Mouse (Mus musculus): ENCODE results near the gene Scarf2. TPM values are rescaled to one million over a fixed set of nuclear protein-coding genes. Genes with fewer than 3 reads are reported as not detected.

Scarf2 gene
- polyA plus RNA-seq, 1 experiment: 215 TPM

GRCm38 (mm10) chr16:17815411-17816402, 18.6 kb downstream of the Scarf2 start:
- Histone ChIP-seq H3K4me1 (ENCODE audit: control insufficient read depth, insufficient read depth, low read length) (peaks cover 3% of the 10 kb centered on the region; the same call in 1 of the 2 replicates), H3K4me3 (replicated peaks; ENCODE audit: extremely low read depth, low read depth, low read length) (peak overlapping the region; percentile 45)
- TF ChIP-seq POLR2A (IDR thresholded peaks at IDR 0.05; ENCODE audit: borderline replicate concordance, extremely low read depth, low read depth, low read length) (no peak), CTCF (IDR thresholded peaks at IDR 0.05; ENCODE audit: insufficient read depth, low read length) (peak; percentile 77)
- 4% methylated on average over 63 of the region's 63 CpGs for WGBS
- peak; percentile 77 for DNase-seq

GRCm38 (mm10) chr16:17816528-17816927, 19.4 kb downstream of the Scarf2 start:
- no peak for TF ChIP-seq CTCF (IDR thresholded peaks at IDR 0.05; ENCODE audit: insufficient read depth, low read length)
- TF ChIP-seq POLR2A (IDR thresholded peaks at IDR 0.05; ENCODE audit: borderline replicate concordance, extremely low read depth, low read depth, low read length): no peak
- peaks cover 3% of the 10 kb centered on the region; the same call in 1 of the 2 replicates for H3K4me1 ChIP-seq (ENCODE audit: control insufficient read depth, insufficient read depth, low read length)
- H3K4me3 ChIP-seq (replicated peaks; ENCODE audit: extremely low read depth, low read depth, low read length): no peak overlapping the region
- no peak for DNase-seq
- WGBS: 78% methylated on average over 8 of the region's 8 CpGs

GRCm38 (mm10) chr16:17826500-17826899, 29.4 kb downstream of the Scarf2 start:
- 81% methylated on average over 2 of the region's 2 CpGs for WGBS
- Histone ChIP-seq H3K4me3 (replicated peaks; ENCODE audit: extremely low read depth, low read depth, low read length) (no peak overlapping the region), H3K4me1 (ENCODE audit: control insufficient read depth, insufficient read depth, low read length) (no peaks in the 10 kb centered on the region)
- no peak for DNase-seq
- TF ChIP-seq POLR2A (IDR thresholded peaks at IDR 0.05; ENCODE audit: borderline replicate concordance, extremely low read depth, low read depth, low read length): no peak
- no peak for TF ChIP-seq CTCF (IDR thresholded peaks at IDR 0.05; ENCODE audit: insufficient read depth, low read length)

- 80% methylated on average over 2 of the region's 2 CpGs for WGBS
- DNase-seq: no peak
- H3K4me1 ChIP-seq (ENCODE audit: control insufficient read depth, insufficient read depth, low read length): no peaks in the 10 kb centered on the region
These were observed 31.1 kb downstream of the Scarf2 start for GRCm38 (mm10) chr16:17828229-17828628.

GRCm38 (mm10) chr16:17828867-17829266, 31.8 kb downstream of the Scarf2 start:
- no peak overlapping the region for H3K4me3 ChIP-seq (replicated peaks; ENCODE audit: extremely low read depth, low read depth, low read length)
- no peak for DNase-seq
- 78% methylated on average over 3 of the region's 3 CpGs for WGBS
- no peaks in the 10 kb centered on the region for H3K4me1 ChIP-seq (ENCODE audit: control insufficient read depth, insufficient read depth, low read length)
- TF ChIP-seq POLR2A (IDR thresholded peaks at IDR 0.05; ENCODE audit: borderline replicate concordance, extremely low read depth, low read depth, low read length): no peak
- no peak for TF ChIP-seq CTCF (IDR thresholded peaks at IDR 0.05; ENCODE audit: insufficient read depth, low read length)

More at GRCm38 (mm10) chr16:17828229-17828628, 31.1 kb downstream of the Scarf2 start:
- TF ChIP-seq POLR2A (IDR thresholded peaks at IDR 0.05; ENCODE audit: borderline replicate concordance, extremely low read depth, low read depth, low read length) (no peak), CTCF (IDR thresholded peaks at IDR 0.05; ENCODE audit: insufficient read depth, low read length) (no peak)
- H3K4me3 ChIP-seq (replicated peaks; ENCODE audit: extremely low read depth, low read depth, low read length): no peak overlapping the region

- no peak for TF ChIP-seq POLR2A (IDR thresholded peaks at IDR 0.05; ENCODE audit: borderline replicate concordance, extremely low read depth, low read depth, low read length)
- TF ChIP-seq CTCF (IDR thresholded peaks at IDR 0.05; ENCODE audit: insufficient read depth, low read length): no peak
- no peaks in the 10 kb centered on the region for H3K4me1 ChIP-seq (ENCODE audit: control insufficient read depth, insufficient read depth, low read length)
- WGBS: 69% methylated on average over 10 of the region's 10 CpGs
- DNase-seq: no peak
- H3K4me3 ChIP-seq (replicated peaks; ENCODE audit: extremely low read depth, low read depth, low read length): no peak overlapping the region
These were observed 33.5 kb downstream of the Scarf2 start for GRCm38 (mm10) chr16:17830385-17831178.

- Histone ChIP-seq H3K4me1 (ENCODE audit: control insufficient read depth, insufficient read depth, low read length) (no peaks in the 10 kb centered on the region), H3K4me3 (replicated peaks; ENCODE audit: extremely low read depth, low read depth, low read length) (no peak overlapping the region)
- WGBS: 20% methylated on average over 11 of the region's 11 CpGs
- TF ChIP-seq CTCF (IDR thresholded peaks at IDR 0.05; ENCODE audit: insufficient read depth, low read length) (no peak), POLR2A (IDR thresholded peaks at IDR 0.05; ENCODE audit: borderline replicate concordance, extremely low read depth, low read depth, low read length) (no peak)
- DNase-seq: no peak
These were observed 34.7 kb downstream of the Scarf2 start for GRCm38 (mm10) chr16:17831781-17832180.

- WGBS: 31% methylated on average over 7 of the region's 7 CpGs
- TF ChIP-seq POLR2A (IDR thresholded peaks at IDR 0.05; ENCODE audit: borderline replicate concordance, extremely low read depth, low read depth, low read length) (no peak), CTCF (IDR thresholded peaks at IDR 0.05; ENCODE audit: insufficient read depth, low read length) (no peak)
- DNase-seq: no peak
- no peaks in the 10 kb centered on the region for H3K4me1 ChIP-seq (ENCODE audit: control insufficient read depth, insufficient read depth, low read length)
- H3K4me3 ChIP-seq (replicated peaks; ENCODE audit: extremely low read depth, low read depth, low read length): no peak within 1 kb of the TSS
These were observed 35.7 kb downstream of the Scarf2 start, which contains the start of gene B830017H08Rik for GRCm38 (mm10) chr16:17832821-17833220. Gene B830017H08Rik (plus strand): TSS chr16:17833121.

- DNase-seq: no peak
- WGBS: 2% methylated on average over 37 of the region's 37 CpGs
These were observed 36.2 kb downstream of the Scarf2 start for GRCm38 (mm10) chr16:17833321-17833680.

More at GRCm38 (mm10) chr16:17833321-17833680, 36.2 kb downstream of the Scarf2 start:
- no peak overlapping the region for H3K4me3 ChIP-seq (replicated peaks; ENCODE audit: extremely low read depth, low read depth, low read length)
- TF ChIP-seq CTCF (IDR thresholded peaks at IDR 0.05; ENCODE audit: insufficient read depth, low read length) (no peak), POLR2A (IDR thresholded peaks at IDR 0.05; ENCODE audit: borderline replicate concordance, extremely low read depth, low read depth, low read length) (no peak)
- H3K4me1 ChIP-seq (ENCODE audit: control insufficient read depth, insufficient read depth, low read length): no peaks in the 10 kb centered on the region

All from lung, adult 2 months (tissue).